Mouse (Mus musculus) hindbrain, embryonic 14.5 days (tissue): ENCODE results near the gene Syt6. TPM values are rescaled to one million over a fixed set of nuclear protein-coding genes. Genes with fewer than 3 reads are reported as not detected.
A peak's percentile ranks its signal among the peaks of the same experiment; 100 is the strongest.

Experiments
- ATAC-seq: fragments of 200-750 bp; cut with Nextera tagmentation; 2 replicates; pipeline ENCODE4 v1.8.0; 2017; ENCODE audit warnings: moderate number of reproducible peaks, mild to moderate bottlenecking, moderate TSS enrichment, moderate library complexity; ENCODE audit not compliant: low FRiP score
- DNase-seq: peaks from one replicate; pipeline ENCODE4 v3.0.0-alpha.2; 2015; ENCODE audit warnings: low spot score
- H3K27ac ChIP-seq: fragments of 300-500 bp; sonication (generic); 2 replicates; pipeline ENCODE4 v1.5.1; 2014; ENCODE audit warnings: mild to moderate bottlenecking, moderate library complexity
- H3K27me3 ChIP-seq: fragments of 300-500 bp; sonication (generic); 2 replicates; pipeline ENCODE4 v1.6.1; 2014; ENCODE audit warnings: mild to moderate bottlenecking, low read length, mixed read lengths; ENCODE audit not compliant: control insufficient read depth, insufficient read depth
- H3K36me3 ChIP-seq: fragments of 300-500 bp; sonication (generic); replicated peaks from 2 replicates; pipeline ENCODE4 v1.6.1; 2014; ENCODE audit not compliant: control insufficient read depth, insufficient read depth
- H3K4me1 ChIP-seq: fragments of 300-500 bp; sonication (generic); replicated peaks from 2 replicates; pipeline ENCODE4 v1.6.1; 2014; ENCODE audit warnings: antibody characterized with exemption, low read length, mixed read lengths; ENCODE audit not compliant: control insufficient read depth, insufficient read depth
- H3K4me2 ChIP-seq: fragments of 300-500 bp; sonication (generic); replicated peaks from 2 replicates; pipeline ENCODE4 v1.6.1; 2014; ENCODE audit warnings: mild to moderate bottlenecking, moderate library complexity
- H3K4me3 ChIP-seq: fragments of 300-500 bp; sonication (generic); replicated peaks from 2 replicates; pipeline ENCODE4 v1.5.1; 2014; ENCODE audit warnings: mild to moderate bottlenecking, low read length
- H3K9ac ChIP-seq: fragments of 300-500 bp; sonication (generic); 2 replicates; pipeline ENCODE4 v1.6.1; 2014
- H3K9me3 ChIP-seq: fragments of 300-500 bp; sonication (generic); 2 replicates; pipeline ENCODE4 v1.6.1; 2016; ENCODE audit warnings: low read length; ENCODE audit not compliant: control insufficient read depth
- WGBS: fragments of 180-500 bp; shearing (Covaris S2); extraction: QIAGEN DNeasy Blood & Tissue Kit; methylation state at CpG from one replicate; pipeline ENCODE4 v1.1.7; 2014; 5-methylcytosine and 5-hydroxymethylcytosine counted together
- polyA plus RNA-seq: library from polyadenylated mRNA; unstranded; fragments of >200 nt; fragmentation: Nextera tagmentation; extraction: Ambion mirVana; gene quantifications from 2 replicates; pipeline ENCODE4 v1.2.1, GENCODE M21; 2014

Gene Syt6
- polyA plus RNA-seq, 1 experiment from 2014 or later: 14.9 TPM

DNA sequence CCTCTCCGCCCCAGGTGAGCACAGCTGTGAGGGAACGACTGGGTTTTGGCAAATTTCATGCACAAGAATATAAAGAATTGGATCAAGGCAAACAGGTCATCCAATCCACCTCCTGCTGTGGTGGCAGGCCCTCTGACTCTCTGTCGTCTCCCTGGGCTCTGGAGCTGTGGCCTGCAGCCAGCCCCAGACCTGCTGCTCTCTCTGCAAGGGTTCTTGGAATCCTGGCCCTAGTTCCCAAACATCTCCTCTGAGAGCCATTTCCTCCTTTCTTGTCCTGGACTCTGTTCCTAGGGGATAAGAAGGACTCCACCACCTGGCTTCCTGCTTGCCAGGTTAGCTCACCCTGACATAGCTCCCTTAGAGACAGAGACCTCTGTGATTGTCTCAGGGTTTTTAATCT is 7.8 kb upstream of the Syt6 start:
- no peak overlapping the region for H3K9ac ChIP-seq
- H3K4me1 ChIP-seq: peaks cover 5% of the 10 kb centered on the region; the same call in 1 of the 2 replicates
- no peaks in the 10 kb centered on the region for H3K9me3 ChIP-seq
- no peak overlapping the region for H3K4me2 ChIP-seq
- H3K27me3 ChIP-seq: peaks cover under 1% of the 10 kb centered on the region; the same call in 1 of the 2 replicates
- H3K27ac ChIP-seq: no peak overlapping the region; the same call in 1 of the 2 replicates
- H3K36me3 ChIP-seq: no peaks in the 10 kb centered on the region
- no peak for ATAC-seq
- DNase-seq: no peak
- H3K4me3 ChIP-seq: no peak overlapping the region
- 33% methylated on average over 3 of the region's 3 CpGs for WGBS

DNA sequence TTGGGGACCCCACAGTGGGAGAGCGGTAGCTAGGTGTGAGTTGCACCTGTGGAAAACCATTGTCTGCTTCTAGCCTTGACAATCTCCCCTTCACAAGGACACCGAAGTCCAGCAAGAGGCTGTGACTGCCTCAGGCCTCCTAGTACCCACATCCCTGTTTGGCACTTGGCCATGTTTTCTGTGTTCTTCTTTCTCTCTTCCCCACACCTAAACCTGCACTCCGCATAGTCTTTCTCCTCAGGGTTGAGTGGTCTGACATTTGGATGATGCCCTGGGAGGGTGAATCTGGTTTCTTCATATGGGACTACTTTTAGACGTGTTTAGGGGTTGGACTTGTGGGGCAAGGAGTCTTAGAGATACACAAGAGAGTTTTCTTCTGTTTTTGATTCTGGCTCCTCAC is 2.5 kb upstream of the Syt6 start:
- H3K27me3 ChIP-seq: peaks cover 47% of the 10 kb centered on the region
- H3K27ac ChIP-seq: no peak overlapping the region
- no peak overlapping the region for H3K4me2 ChIP-seq
- ATAC-seq (no peak), DNase-seq (no peak)
- peaks cover 28% of the 10 kb centered on the region for H3K4me1 ChIP-seq
- WGBS: 77% methylated on average over 4 of the region's 4 CpGs
- H3K9me3 ChIP-seq: no peaks in the 10 kb centered on the region
- no peaks in the 10 kb centered on the region for H3K36me3 ChIP-seq
- no peak overlapping the region for H3K4me3 ChIP-seq
- H3K9ac ChIP-seq: no peak overlapping the region

DNA sequence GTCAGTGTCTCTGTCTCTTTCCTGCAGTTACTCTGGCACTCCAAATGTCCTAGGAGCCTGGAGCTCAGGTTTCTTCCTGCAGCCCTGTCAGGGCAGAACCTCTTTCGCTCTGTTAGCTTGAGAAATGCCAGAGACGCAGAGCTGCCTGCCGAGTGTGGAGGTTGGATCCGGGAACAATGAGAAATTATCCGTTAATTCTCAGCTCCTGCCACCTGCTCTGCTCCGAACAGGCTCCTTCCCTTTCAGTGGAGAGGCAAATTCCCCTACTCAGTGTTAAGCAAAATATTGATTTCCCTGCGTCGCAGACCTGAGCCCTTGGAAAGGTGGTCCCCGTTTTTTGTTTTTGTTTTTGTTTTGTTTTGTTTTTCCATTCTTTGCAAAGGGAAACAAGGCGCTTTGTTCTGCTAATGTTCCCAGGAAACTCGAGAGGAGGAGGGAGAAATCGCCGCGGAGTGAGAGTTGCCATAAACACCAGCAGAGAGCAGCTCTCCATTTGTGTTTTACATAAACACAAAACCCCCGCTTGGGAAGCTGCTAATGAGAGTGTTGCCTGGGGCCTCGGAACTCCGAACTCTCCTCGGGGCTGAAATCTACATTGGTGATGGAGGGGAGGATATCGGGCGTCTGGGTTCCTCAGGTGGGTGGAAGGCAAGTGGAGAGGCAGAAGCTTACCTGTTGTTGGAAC is 1.8 kb upstream of the Syt6 start:
- H3K4me3 ChIP-seq: peak overlapping the region; percentile 14

DNA sequence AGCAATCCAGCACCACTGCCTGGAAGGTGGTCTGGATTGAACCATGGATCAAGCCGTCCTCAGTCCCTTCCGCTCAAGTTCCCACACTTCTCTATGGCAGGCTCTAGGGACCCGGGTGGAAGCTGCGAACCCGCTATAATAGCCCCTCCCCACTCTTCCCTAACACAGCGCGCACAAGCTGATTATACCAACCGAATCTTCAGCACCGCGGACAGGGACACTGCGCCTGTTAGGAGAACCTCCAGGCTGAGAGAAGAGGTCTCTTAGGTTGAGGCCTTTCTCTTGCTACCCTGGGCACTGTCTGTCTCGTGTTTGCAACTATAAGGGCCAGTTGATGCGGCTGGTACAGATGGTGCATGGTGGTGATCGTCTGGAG is 1.3 kb upstream of the Syt6 start:
- Histone ChIP-seq H3K27me3 (peaks cover 47% of the 10 kb centered on the region), H3K9me3 (no peaks in the 10 kb centered on the region), H3K4me2 (peak overlapping the region; percentile 47), H3K4me3 (peak overlapping the region; percentile 14; the same call in 1 of the 2 replicates), H3K4me1 (peaks cover 23% of the 10 kb centered on the region), H3K36me3 (no peaks in the 10 kb centered on the region), H3K9ac (0 out of 2 replicates have a peak overlapping the region, but pooled peaks have one; percentile 8), H3K27ac (no peak overlapping the region)
- WGBS: 2% methylated on average over 14 of the region's 14 CpGs
- ATAC-seq: no peak; the same call in 1 of the 2 replicates
- DNase-seq: peak; percentile 72

More for the DNA sequence above, 1.8 kb upstream of the Syt6 start:
- H3K27ac ChIP-seq: no peak overlapping the region
- WGBS: 1% methylated on average over 20 of the region's 20 CpGs
- peak overlapping the region; percentile 47 for H3K4me2 ChIP-seq
- peaks cover 23% of the 10 kb centered on the region for H3K4me1 ChIP-seq
- DNase-seq (no peak), ATAC-seq (no peak)
- H3K36me3 ChIP-seq: no peaks in the 10 kb centered on the region
- no peaks in the 10 kb centered on the region for H3K9me3 ChIP-seq
- H3K27me3 ChIP-seq: peaks cover 47% of the 10 kb centered on the region
- 0 out of 2 replicates have a peak overlapping the region, but pooled peaks have one; percentile 8 for H3K9ac ChIP-seq

DNA sequence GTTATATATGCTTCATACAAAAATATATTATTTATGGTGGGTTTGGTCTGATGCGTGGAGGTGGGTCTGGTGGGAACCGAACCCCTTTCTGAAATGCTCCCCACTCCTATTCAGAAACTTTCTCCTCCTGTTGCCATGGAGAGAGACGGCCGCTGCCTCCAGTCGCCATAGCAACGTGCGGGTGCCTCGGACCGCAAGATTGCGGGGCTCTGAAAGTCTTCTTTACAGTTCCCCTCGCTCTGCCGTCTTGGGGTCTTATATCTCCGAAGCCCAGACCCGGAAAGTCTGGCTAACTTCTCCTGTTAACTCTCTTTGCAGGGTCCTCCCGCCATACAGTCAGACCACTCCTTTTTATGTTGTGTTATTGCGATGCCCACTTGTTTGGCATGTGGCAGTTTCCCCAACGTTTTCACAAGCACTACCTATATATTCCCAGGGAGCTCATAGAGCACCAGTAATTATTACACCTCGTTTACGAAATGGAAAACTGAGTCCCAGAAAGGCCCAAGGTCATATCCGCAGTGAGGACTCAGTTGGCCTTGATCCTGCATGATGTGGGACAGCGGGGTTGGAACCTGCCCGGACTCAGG is 370 bp upstream of the Syt6 start:
- no peak overlapping the region for H3K27ac ChIP-seq
- peak overlapping the region; percentile 79 for H3K9ac ChIP-seq
- H3K4me2 ChIP-seq: peak overlapping the region; percentile 97
- H3K36me3 ChIP-seq: no peaks in the 10 kb centered on the region
- no peaks in the 10 kb centered on the region for H3K9me3 ChIP-seq
- H3K4me3 ChIP-seq: peak overlapping the region; percentile 54
- H3K27me3 ChIP-seq: peaks cover 47% of the 10 kb centered on the region
- H3K4me1 ChIP-seq: peaks cover 23% of the 10 kb centered on the region
- 5% methylated on average over 22 of the region's 22 CpGs for WGBS
- DNase-seq: no peak
- no peak; the same call in 1 of the 2 replicates for ATAC-seq

DNA sequence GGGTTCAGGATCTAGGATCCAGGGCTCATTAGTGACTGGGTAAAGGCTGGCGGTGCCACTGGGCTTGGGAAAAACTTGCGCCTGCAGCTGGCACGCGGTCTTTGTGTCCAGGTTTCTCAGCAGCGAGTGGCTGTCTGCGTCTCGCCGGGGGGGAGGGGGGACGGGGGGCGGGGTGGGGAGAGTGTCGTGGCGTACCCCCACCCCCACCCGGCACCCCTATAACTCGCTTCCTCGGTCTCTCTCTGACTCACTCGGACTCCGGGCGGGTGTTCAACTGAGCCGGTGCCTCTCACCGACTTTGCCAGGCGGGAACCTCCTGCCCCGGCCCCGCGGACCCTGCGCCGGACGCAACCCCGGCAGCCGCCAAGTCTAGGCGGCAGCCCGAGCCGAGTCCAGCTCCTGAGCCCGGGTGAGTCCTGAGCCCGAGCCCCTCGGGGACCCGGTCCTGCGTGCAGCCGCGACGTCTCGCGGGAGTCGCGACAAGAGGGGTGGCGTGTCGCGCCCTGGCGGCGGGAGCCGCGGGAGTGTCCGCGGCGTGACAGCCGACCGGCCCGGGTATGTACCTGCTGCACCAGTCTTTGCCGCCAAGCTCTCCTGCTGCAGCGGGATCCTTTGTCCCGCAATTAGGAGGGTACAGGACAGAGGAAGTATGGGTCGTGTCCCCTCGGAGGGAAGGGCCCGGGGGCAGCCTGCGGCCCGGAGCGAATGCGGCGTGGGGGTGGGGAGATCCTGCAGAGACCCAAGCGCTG is 1.0 kb downstream of the Syt6 start:
- Histone ChIP-seq H3K4me2 (peak overlapping the region; percentile 97), H3K9ac (peak overlapping the region; percentile 79), H3K4me1 (peaks cover 26% of the 10 kb centered on the region), H3K4me3 (peak overlapping the region; percentile 54), H3K9me3 (no peaks in the 10 kb centered on the region), H3K36me3 (no peaks in the 10 kb centered on the region), H3K27ac (no peak overlapping the region; the same call in 1 of the 2 replicates), H3K27me3 (peaks cover 47% of the 10 kb centered on the region)
- ATAC-seq (peak; percentile 35), DNase-seq (no peak)
- under 1% methylated on average over 66 of the region's 69 CpGs for WGBS

DNA sequence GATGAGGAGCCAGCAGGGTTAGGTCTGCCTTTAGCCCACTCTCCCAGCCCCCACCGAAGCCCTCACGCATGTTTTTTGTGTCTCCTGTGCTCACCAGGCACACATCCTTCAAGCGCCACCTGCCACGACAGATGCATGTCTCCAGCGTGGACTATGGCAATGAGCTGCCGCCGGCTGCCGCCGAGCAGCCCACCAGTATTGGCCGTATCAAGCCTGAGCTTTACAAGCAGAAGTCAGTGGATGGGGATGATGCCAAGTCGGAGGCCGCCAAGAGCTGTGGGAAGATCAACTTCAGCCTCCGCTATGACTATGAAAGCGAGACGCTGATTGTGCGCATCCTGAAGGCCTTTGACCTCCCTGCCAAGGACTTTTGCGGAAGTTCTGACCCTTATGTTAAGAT is 12.1 kb downstream of the Syt6 start:
- Histone ChIP-seq H3K27ac (no peak overlapping the region), H3K9ac (no peak overlapping the region), H3K36me3 (no peaks in the 10 kb centered on the region; the same call in 1 of the 2 replicates), H3K4me3 (no peak overlapping the region), H3K4me1 (no peaks in the 10 kb centered on the region; the same call in 1 of the 2 replicates), H3K4me2 (no peak overlapping the region), H3K27me3 (no peaks in the 10 kb centered on the region), H3K9me3 (no peaks in the 10 kb centered on the region)
- 94% methylated on average over 17 of the region's 17 CpGs for WGBS
- DNase-seq (no peak), ATAC-seq (no peak)

DNA sequence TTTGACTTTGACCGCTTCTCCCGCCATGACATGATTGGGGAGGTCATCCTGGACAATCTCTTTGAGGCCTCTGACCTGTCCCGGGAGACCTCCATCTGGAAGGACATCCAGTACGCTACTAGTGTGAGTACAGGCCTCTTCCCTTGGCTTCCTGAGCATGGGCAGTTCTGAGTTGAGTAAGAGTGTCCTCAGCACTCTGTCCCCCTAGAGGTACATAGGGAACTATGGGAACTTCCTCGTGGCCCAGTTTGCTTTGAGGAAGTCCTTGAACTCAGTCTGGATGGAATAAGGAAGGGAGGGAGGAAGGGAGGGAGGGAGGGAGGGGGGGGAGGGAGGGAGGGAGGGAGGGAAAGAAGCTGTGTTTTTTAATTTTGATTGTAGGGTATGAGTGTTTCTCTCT is 12.6 kb downstream of the Syt6 start:
- no peaks in the 10 kb centered on the region for H3K4me1 ChIP-seq
- H3K36me3 ChIP-seq: no peaks in the 10 kb centered on the region; the same call in 1 of the 2 replicates
- H3K9me3 ChIP-seq: no peaks in the 10 kb centered on the region
- WGBS: 95% methylated on average over 4 of the region's 5 CpGs
- no peak overlapping the region for H3K9ac ChIP-seq
- H3K27me3 ChIP-seq: no peaks in the 10 kb centered on the region
- no peak for DNase-seq
- H3K4me3 ChIP-seq: no peak overlapping the region
- no peak overlapping the region for H3K4me2 ChIP-seq
- no peak overlapping the region for H3K27ac ChIP-seq
- no peak for ATAC-seq

DNA sequence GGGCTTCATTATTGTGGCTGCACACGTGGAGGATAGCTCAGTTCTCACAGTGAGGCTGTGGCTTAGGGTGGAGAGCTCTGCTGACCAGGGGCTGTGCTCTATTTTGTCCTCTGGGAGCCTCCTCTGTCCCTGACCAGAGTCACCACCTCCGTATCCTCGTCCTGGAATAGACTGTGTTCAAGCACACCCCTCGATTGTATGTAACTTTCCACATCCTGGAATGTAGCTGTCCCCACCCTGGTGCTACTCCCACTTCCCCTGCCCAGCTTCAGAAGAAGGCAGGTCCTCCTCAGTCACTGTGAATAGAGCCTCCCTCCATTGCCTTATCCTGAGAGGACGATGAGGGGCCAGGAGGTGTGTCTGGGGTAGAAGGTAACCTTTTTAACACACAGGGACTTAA is 14.6 kb downstream of the Syt6 start:
- 73% methylated on average over 5 of the region's 5 CpGs for WGBS
- no peaks in the 10 kb centered on the region for H3K27me3 ChIP-seq
- H3K4me2 ChIP-seq: no peak overlapping the region
- ATAC-seq (no peak), DNase-seq (no peak)
- no peaks in the 10 kb centered on the region; the same call in 1 of the 2 replicates for H3K36me3 ChIP-seq
- H3K9ac ChIP-seq: no peak overlapping the region
- no peak overlapping the region for H3K4me3 ChIP-seq
- no peaks in the 10 kb centered on the region for H3K4me1 ChIP-seq
- no peak overlapping the region for H3K27ac ChIP-seq
- no peaks in the 10 kb centered on the region for H3K9me3 ChIP-seq
